Mouse (Mus musculus): Measurements from ENCODE around the gene Cbx5.
"Not testable (repeated sequence)": the region's sequence is repeated elsewhere in the genome, so short reads cannot be mapped to it uniquely, and the experiment has no call there.

The Cbx5 gene

DNA sequence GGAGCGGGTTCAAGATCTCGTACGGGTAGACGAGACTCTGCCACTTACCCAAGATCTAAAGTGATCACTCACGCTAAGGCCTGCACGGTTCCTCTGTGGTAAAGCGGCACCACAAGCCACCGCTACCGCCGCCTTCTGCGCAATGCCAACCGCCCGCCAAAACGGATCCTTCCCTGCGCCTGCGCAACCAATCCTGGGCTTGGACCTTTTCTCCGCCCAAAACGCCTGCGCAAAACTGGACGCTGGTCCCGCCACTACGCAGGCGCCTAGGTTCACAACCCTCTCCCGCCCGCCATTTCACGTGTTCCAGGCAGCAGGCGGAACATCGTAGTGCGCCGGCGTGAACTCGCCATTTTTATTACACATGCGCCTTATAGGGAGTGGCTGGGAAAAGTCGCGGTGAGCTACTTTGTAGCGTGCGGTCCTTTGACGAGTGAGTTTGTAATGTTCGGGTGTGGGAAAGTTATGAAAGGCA is at the start of gene Cbx5:
TSS of gene Cbx5 (minus strand) at position 132 of the 475 bp plus-strand sequence.
- peak; percentile 94 for DNase-seq

- DNase-seq, result no peak
Measured at GRCm38 (mm10) chr15:103285778-103286417, 46.3 kb upstream of the Cbx5 start.

- no peak for DNase-seq
Measured at GRCm38 (mm10) chr15:103284647-103285046, 45.0 kb upstream of the Cbx5 start.

DNA sequence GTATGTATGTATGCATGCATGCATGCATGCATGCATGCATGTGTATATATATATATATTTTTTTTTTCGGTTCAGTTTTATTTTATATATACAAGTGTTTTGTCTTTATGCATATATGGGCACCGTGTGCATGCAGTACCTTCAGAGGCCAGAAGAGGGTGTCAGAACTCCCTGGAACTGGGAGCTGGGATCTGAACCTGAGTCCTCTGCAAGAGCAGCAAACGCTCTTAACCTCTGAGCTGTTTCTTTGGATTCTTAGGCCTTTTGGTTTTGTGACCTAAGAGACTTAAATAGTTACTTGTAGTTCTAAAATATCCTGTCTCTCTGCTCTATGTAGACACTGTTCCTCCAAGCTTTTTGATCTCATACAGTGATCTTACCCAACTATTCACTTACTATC is 44.5 kb upstream of the Cbx5 start:
- peak; percentile 54 for DNase-seq

DNA sequence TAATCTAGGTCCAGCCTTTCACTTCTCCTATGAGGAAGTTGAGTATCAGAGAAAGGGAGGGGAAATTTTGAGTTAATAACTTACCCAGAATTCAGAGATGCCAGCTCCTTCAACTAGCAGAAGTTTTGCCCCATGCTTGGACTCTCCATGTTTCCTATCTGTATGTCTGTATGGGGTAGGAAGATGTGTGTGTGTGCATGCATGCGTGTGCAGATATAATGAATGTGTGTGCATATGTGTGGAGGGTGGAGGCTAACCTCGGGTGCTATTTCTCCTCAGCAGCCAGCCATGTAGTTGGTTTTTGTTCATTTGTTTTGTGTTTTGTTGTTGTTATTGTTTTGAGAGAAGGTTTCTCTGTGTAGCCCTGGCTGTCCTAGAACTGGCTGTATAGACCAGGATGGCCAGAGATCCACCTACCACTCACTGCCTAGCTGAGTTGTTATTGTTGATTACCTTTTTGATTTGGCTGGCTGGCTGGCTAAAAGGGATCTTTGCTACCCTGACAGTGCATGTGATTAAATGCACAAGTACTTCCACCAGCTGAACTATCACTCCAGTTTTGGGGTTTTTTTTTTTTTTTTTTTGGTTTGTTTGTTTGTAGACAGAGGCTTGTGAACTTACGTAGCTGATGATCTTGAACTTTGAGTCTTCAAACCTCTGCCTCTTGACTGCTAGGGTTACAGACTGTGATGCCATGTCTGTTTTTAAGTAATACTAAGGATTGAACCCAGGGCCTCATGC is 42.0 kb upstream of the Cbx5 start:
- DNase-seq, result no peak

- DNase-seq, result no peak
Measured at GRCm38 (mm10) chr15:103280817-103281464, 41.3 kb upstream of the Cbx5 start.

- DNase-seq, result peak; percentile 46
Measured at GRCm38 (mm10) chr15:103279750-103280149, 40.1 kb upstream of the Cbx5 start.

GRCm38 (mm10) chr15:103277949-103278348 is 38.3 kb upstream of the Cbx5 start:
- no peak for DNase-seq

DNA sequence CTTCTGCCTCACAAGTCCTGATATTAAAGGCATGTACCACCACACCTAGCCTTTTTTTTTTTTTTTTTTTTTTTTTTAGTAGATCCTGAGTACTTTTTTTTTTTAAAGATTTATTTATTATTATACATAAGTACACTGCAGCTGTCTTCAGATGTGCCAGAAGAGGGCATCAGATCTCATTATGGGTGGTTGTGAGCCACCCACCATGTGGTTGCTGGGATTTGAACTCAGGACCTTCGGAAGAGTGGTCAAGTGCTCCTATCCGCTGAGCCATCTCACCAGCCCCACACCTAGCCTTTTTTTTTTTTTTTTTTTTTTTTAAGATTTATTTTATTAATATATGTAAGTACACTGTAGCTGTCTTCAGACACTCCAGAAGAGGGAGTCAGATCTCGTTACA is 36.3 kb upstream of the Cbx5 start:
- DNase-seq, result not testable (repeated sequence)

GRCm38 (mm10) chr15:103272419-103273279 is 33.0 kb upstream of the Cbx5 start, which contains the start of gene Copz1:
TSS of gene Copz1 (plus strand) at chr15:103272714.
- peak; percentile 91 for DNase-seq

DNA sequence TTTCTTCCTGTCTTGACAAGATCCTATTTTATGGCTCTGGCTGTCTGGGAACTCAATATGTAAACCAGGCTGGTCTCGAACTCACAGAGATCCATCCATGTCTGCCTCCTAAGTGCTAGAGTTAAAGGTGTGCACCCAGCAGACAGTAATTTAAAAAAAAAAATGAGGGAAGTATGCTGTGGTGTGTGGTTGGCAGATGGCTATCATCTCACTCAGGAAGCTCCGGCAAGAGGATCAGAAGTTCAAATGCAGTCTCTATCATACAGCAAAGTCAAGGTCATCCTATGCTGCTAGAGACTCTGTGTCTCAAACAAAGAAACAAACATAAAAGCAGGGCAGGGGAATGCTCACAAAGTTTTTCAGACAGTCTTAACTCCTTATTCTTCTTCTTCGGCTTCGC is 29.3 kb upstream of the Cbx5 start:
- no peak for DNase-seq

GRCm38 (mm10) chr15:103264794-103265193 is 25.2 kb upstream of the Cbx5 start:
- no peak for DNase-seq

- no peak for DNase-seq
Measured at GRCm38 (mm10) chr15:103259989-103260388, 20.4 kb upstream of the Cbx5 start.

DNA sequence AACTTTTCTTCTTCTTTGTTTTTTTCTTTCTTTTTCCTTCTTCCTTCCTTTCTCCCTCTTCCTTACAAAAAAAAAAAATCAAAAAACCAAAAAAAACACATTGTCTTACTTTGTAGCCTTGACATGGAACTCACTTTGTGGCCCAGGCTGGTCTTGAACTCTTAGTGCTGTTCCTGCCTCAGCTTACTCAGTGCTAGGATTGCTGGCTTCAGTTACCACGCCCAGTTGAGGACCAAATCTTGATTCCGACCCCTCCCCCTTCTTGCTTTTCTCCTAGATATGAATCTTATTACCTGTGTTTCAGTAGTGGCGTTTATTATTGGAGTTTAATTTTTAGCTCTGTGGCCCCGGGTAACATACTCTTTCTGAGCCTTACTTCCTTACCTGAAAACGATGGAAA is 19.5 kb upstream of the Cbx5 start:
- no peak for DNase-seq

GRCm38 (mm10) chr15:103257790-103258728 is 18.4 kb upstream of the Cbx5 start, which contains the start of gene Nfe2:
TSS of gene Nfe2 (minus strand) at chr15:103258403.
- DNase-seq, result peak; percentile 76

GRCm38 (mm10) chr15:103256210-103256986 is 16.8 kb upstream of the Cbx5 start:
- no peak for DNase-seq

GRCm38 (mm10) chr15:103255169-103255568 is 15.6 kb upstream of the Cbx5 start:
- DNase-seq, result peak; percentile 48

- no peak for DNase-seq
Measured at GRCm38 (mm10) chr15:103253352-103253751, 13.7 kb upstream of the Cbx5 start.

DNA sequence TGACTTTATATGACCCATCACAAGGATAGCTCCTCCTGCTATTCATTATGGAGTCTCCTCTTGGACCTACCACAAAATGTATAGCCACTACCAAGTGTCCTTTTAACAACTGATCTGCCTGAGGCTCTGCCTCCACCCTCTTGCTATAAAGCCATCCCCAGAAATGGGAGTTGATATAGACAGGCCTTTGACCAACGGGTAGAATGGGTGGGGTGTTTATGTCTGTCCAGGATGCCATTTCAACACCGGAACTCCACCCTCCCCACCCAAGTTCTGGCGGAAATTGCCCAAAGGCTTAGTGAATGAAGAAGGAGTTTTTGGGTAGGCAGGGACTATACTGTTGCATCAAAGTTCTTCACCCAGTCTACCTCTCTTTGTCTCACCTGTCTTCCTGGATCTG is 13.0 kb upstream of the Cbx5 start:
- no peak for DNase-seq

DNA sequence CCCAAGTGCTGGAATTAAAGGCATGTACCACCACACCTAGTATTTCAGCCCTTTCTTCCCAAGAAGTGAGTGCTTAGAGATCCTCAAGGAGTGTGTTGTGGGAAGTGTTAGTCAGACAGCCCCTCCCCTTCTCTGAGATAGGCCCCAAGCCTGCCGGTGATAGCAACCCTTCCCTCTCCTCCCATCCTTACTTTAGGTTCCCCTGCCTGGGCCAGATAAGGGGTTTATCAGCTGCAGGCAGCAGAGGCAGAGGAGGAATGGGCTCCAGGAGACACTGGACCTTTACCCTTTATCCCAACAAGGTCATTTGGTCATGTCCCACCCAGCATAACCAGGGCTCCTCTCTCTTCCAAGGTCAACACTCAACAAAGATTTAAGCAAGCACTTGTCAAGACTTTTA is 12.0 kb upstream of the Cbx5 start:
- DNase-seq, result no peak

All from thymus, postnatal 25 days (tissue).